Mouse (Mus musculus) embryo, embryonic 10.5 days (tissue): ENCODE data around the gene Ms4a10.

Experiments
- DNase-seq: peaks from one replicate; pipeline ENCODE4 v3.0.0-alpha.2; 2015; ENCODE audit warnings: low spot score

Gene Ms4a10

GRCm38 (mm10) chr19:10974238-10974865, at the start of gene Ms4a10:
Gene Ms4a10, minus strand, starts transcription at chr19:10974670.
- no peak for DNase-seq

- DNase-seq: no peak
Observed at GRCm38 (mm10) chr19:11022382-11022781, 47.9 kb upstream of the Ms4a10 start.

GRCm38 (mm10) chr19:11017891-11018290, 43.4 kb upstream of the Ms4a10 start, which contains the start of gene Ms4a18:
Gene Ms4a18, minus strand, starts transcription at chr19:11018031.
- DNase-seq: no peak

GRCm38 (mm10) chr19:11017251-11017650, 42.8 kb upstream of the Ms4a10 start:
- DNase-seq: no peak

GRCm38 (mm10) chr19:11015998-11016397, 41.5 kb upstream of the Ms4a10 start:
- DNase-seq: no peak

GRCm38 (mm10) chr19:11015468-11015867, 41.0 kb upstream of the Ms4a10 start:
- no peak for DNase-seq

- no peak for DNase-seq
Observed at GRCm38 (mm10) chr19:10993150-10993549, 18.7 kb upstream of the Ms4a10 start, which contains the start of gene Ms4a15. Gene Ms4a15, minus strand, starts transcription at chr19:10993250.

- no peak for DNase-seq
Observed at GRCm38 (mm10) chr19:10991911-10992310, 17.4 kb upstream of the Ms4a10 start.

- no peak for DNase-seq
Observed at GRCm38 (mm10) chr19:10990751-10991150, 16.3 kb upstream of the Ms4a10 start.

GRCm38 (mm10) chr19:10988563-10988962, 14.1 kb upstream of the Ms4a10 start:
- no peak for DNase-seq

GRCm38 (mm10) chr19:10985889-10986288, 11.4 kb upstream of the Ms4a10 start:
- DNase-seq: no peak

GRCm38 (mm10) chr19:10984551-10984950, 10.1 kb upstream of the Ms4a10 start:
- no peak for DNase-seq

- DNase-seq: peak; percentile 56
Observed at GRCm38 (mm10) chr19:10983146-10983545, 8.7 kb upstream of the Ms4a10 start.

GRCm38 (mm10) chr19:10980210-10980609, 5.7 kb upstream of the Ms4a10 start:
- DNase-seq: no peak

GRCm38 (mm10) chr19:10979184-10980168, 5.0 kb upstream of the Ms4a10 start:
- peak; percentile 84 for DNase-seq

GRCm38 (mm10) chr19:10976318-10976717, 1.8 kb upstream of the Ms4a10 start:
- DNase-seq: no peak

- no peak for DNase-seq
Observed at GRCm38 (mm10) chr19:10975187-10975586, 717 bp upstream of the Ms4a10 start.

- DNase-seq: peak; percentile 32
Observed at GRCm38 (mm10) chr19:10973187-10973586, 1.3 kb downstream of the Ms4a10 start.

- DNase-seq: no peak
Observed at GRCm38 (mm10) chr19:10972660-10973059, 1.8 kb downstream of the Ms4a10 start.

GRCm38 (mm10) chr19:10970457-10970856, 4.0 kb downstream of the Ms4a10 start:
- DNase-seq: no peak

- no peak for DNase-seq
Observed at GRCm38 (mm10) chr19:10968578-10968977, 5.9 kb downstream of the Ms4a10 start.

- DNase-seq: no peak
Observed at GRCm38 (mm10) chr19:10965721-10966120, 8.7 kb downstream of the Ms4a10 start.

- no peak for DNase-seq
Observed at GRCm38 (mm10) chr19:10959978-10960346, 14.5 kb downstream of the Ms4a10 start.
